Mouse (Mus musculus) liver, adult 2 months (tissue): ENCODE measurements around the gene Stx11.

Source experiments
- CTCF ChIP-seq: fragments of 200-500 bp; IDR thresholded peaks from 2 replicates; pipeline ENCODE4 v1.5.1; 2011; ENCODE audit warnings: low read depth, low read length, control low read depth
- POLR2A ChIP-seq: fragments of 200-500 bp; IDR thresholded peaks from 2 replicates; pipeline ENCODE4 v1.6.1; 2011; ENCODE audit warnings: low read length, control low read depth; ENCODE audit not compliant: insufficient read depth; ENCODE audit errors: extremely low read depth

DNA sequence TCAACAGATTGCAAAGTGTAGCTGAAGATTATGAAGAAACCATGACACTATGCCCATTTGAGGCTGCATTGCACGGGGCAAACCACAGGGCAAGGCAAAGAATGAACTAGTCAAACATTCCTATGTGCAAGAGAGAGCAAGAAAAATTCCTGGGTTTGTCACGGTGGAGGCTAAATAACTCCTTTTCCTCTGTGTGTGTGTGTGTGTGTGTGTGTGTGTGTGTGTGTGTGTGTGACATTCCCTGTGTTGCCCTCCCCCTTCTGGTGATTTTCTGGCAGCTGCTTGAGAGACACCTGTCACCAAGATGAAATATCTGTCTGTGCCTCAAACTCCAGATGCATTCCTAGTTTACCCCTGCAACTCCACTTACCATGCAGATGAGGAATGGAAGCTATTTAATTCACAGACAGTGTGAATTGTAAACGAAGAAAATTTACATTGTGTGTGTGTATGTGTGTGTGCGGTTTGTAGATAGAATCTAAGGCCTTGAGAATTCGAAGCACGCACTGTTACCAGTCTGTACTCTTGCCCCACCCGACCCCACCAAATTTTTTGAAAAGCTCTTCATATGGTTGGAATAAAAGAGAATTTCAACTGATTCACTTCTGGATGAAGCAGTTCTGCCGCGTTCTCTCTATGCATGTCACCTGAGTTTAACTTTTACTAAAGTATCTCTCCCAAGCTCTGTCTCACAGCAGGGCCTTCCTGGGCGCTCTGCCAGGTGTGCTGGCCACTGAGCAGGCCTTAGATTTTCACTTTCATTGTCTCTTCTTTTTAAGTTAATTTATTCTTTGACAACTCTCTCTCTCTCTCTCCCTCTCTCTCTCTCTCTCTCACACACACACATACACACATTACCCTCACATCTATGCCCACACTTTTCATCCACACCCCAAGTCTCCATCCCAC is 32.4 kb downstream of the Stx11 start:
- TF ChIP-seq CTCF, result no peak
- no peak for TF ChIP-seq POLR2A
